Mouse (Mus musculus): ENCODE results near the gene Olfr376. TPM values are rescaled to one million over a fixed set of nuclear protein-coding genes. Genes with fewer than 3 reads are reported as not detected.

Gene Olfr376
- total RNA-seq (2021) = not detected
- long read RNA-seq, experiment 1 = 0 reads
- long read RNA-seq, experiment 2 = 0 reads

DNA sequence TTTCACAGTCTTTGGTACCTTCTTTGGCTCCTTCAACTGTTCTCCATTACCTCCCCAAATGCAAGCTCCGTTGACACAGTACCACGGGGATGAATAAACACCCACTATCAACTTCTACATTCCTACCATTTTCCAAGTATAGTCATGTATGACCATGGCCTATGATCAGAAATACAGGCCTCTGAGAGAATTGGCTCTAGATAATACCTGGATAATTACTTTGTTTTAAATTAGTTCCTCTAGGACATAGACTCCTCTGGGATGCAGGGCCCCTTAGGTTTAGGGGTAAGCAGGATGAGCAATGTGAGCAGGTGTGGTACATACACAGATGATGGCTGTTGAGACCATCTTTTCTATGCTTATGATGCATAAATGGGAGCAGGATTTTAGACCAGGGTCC lies at the start of gene Olfr376:
TSS of gene Olfr376 (plus strand) at position 301 of the 400 bp plus-strand sequence.
- no peak for TF ChIP-seq CTCF (conservative IDR thresholded peaks at IDR 0.05)
- Histone ChIP-seq H3K27ac (no peak within 1 kb of the TSS), H3K4me3 (no peak within 1 kb of the TSS)
- no peak for DNase-seq (ENCODE audit: low spot score in 2 of 2)

DNA sequence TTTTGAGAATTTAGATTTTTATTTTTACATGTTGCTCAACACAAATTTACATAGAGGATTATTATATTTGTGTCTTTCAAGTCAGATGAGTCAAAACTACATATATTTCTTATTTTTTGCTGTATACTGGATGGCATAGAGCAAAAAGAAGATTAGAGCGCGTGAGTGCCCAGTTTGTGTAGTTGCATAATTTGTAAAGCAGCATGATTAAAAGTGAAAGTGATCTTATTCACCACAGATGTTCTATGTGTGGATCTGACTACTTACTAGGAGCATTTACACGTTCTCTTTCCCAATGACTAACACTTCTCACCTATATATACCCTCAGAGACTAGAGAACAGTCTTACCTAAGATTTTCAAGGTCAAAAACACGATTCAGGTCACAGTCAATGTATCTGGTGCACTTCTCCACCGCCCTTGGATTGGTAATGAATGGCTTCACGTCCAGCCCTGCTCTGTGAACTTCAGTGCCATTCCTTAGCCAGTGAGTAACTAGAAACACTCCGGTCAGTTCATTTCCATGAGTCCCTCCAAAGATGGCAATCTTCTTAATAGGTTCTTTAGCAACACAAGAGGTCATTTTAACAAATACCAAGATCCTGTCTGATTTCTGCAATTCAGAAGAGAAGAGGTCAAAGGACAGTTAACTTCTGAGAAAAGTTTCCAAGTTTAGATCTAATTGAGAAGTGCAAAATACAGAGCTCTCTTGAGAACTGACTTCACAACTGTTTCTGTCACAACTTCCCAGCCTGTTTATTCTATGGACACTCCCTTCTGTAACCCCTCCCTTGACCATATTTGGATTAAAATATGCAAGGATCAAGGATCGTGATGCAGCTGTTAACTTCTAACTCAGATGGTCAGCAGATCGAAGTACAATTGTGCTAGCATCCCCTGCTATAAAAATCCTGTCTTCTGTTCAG lies 46.9 kb upstream of the Olfr376 start:
- no peak for DNase-seq (ENCODE audit: low spot score in 2 of 2)
- peak overlapping the region; percentile 41 for H3K4me3 ChIP-seq
- H3K27ac ChIP-seq = peak overlapping the region; percentile 69
- TF ChIP-seq CTCF (conservative IDR thresholded peaks at IDR 0.05) = no peak

DNA sequence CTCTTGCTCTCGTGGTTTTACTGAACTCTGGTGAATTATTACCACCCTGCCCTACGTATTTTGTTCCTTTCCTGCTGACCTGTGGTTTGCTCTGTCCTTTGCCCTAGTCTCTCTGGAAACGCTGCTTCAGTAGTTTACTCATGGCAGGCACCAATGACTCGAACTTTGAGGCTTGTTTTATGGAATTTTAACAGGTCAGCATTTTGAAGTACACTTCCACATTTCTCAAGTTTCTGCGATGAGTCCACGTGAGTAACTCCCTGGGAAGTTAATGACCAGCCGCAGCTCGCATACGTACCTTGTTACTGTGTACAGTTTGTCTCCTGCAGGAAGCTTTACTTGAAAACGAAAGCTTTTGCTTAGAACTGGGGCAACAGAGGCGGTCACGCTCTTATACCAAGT lies 44.6 kb upstream of the Olfr376 start:
- no peak for DNase-seq (ENCODE audit: low spot score in 2 of 2)
- no peak overlapping the region; the same call in 1 of the 2 replicates for H3K4me3 ChIP-seq
- H3K27ac ChIP-seq = no peak overlapping the region; the same call in 1 of the 2 replicates
- no peak for TF ChIP-seq CTCF (conservative IDR thresholded peaks at IDR 0.05)

DNA sequence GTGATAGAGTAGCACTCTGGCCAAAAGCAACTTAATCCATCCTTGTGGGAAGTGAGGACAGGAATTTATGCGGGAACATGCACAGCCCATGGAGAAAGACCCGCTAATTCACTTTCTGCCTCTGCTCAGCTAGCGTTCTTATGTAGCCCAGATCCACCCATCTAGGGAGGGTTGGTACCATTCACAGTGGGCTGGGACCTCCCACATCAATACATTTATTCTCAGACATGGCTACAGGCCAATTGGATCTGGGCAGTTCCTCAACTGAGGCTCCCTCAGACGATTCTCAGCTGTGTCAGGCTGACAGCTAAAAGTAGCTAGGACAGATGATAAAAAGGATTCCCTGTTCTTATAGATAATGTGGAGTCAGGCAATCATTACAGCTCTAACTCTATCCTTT lies 43.7 kb upstream of the Olfr376 start:
- H3K4me3 ChIP-seq = no peak overlapping the region
- DNase-seq (ENCODE audit: low spot score in 2 of 2) = no peak
- no peak for TF ChIP-seq CTCF (conservative IDR thresholded peaks at IDR 0.05)
- H3K27ac ChIP-seq = no peak overlapping the region

DNA sequence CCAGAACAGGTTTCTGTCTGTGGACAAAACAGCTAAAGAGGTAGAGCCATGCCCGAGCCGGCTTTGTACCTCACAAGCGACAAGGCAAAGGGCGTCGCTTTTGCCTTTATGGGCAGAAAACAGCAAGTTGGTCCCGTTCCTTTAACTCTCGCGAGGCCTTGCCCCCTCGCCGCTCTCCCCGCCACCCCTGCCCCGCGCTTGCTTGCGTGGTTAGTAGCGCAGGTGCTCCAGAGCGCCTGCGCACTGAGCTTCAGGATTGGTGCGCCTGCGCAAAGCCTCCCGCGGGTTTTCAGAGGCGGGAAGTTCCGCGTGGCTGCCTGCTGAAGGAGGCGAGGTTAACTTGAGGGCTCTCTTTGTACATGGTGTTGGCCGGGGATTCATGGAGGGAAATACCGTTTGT lies 41.6 kb upstream of the Olfr376 start, which contains the start of the genes Aspa, Gm49340 and Spata22:
TSS of gene Aspa (minus strand) at position 155 of the 400 bp plus-strand sequence.
TSS of gene Gm49340 (plus strand) at position 300 of the 400 bp plus-strand sequence.
TSS of gene Spata22 (plus strand) at position 300 of the 400 bp plus-strand sequence.
- H3K27ac ChIP-seq = no peak within 1 kb of the TSS
- TF ChIP-seq CTCF (conservative IDR thresholded peaks at IDR 0.05) = no peak
- DNase-seq (ENCODE audit: low spot score in 2 of 2) = no peak
- no peak within 1 kb of the TSS for H3K4me3 ChIP-seq

DNA sequence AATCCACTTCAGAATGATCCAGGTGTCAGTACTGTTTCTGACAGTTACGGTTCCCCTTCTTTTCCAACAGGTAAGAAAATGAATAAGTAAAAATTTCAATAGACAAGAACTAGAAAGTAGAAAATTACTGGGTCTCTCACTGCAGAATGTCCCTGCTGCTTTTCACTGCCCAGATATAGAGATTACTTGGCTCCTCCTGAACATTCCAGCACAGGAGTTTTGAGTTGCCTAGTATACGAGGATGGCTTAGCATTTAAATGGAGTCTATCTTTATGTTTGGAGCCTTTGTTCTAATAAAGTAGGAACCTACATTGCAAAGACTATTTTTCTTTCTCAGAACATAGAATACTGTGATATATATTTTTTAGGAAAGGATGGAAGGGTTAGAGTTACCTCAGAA lies 37.7 kb upstream of the Olfr376 start:
- H3K27ac ChIP-seq = no peak overlapping the region
- DNase-seq (ENCODE audit: low spot score in 2 of 2) = no peak

DNA sequence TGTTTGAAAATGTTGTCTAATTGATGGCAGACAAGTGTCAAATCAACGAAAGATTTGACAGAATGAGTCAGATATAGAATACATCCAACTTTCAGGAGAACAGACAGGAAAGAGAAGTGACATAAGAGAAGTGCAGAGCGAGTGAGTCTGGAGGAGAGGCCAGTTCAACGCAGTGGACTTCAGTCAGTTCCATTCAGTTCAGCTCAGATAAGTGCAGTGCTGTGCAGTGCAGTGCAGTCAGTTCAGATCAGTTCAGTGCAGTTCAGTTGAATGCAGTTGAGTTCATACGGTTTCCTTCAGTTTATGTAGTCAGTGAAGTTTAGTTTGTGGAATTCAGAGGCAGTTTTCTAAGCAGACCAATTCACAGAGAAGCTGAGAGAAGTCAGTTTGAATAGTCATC lies 34.1 kb upstream of the Olfr376 start:
- DNase-seq (ENCODE audit: low spot score in 2 of 2) = no peak
- no peak for TF ChIP-seq CTCF (conservative IDR thresholded peaks at IDR 0.05)
- no peak overlapping the region for H3K4me3 ChIP-seq
- no peak overlapping the region for H3K27ac ChIP-seq

More for the DNA sequence above, 37.7 kb upstream of the Olfr376 start:
- H3K4me3 ChIP-seq = no peak overlapping the region
- no peak for TF ChIP-seq CTCF (conservative IDR thresholded peaks at IDR 0.05)

DNA sequence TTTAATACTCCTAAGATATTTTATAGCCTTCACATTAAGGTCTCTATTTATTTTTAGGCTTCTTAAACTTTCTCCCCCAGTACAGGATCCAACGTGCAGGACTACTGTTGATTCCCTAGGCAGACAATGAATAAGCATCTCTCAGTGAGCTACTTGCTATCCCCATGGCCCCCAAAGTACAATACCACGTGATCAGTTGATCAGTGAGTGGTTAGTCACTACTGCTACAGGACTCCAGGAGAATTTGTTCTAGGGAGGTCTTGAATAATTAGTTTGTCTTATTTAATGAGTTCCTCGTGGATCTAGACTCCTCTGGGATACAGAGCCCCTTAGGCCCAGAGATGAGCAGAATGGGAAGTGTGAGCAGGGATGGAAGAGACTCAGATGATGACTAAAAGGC lies 20.6 kb upstream of the Olfr376 start, which contains the start of gene Olfr20:
TSS of gene Olfr20 (plus strand) at position 301 of the 400 bp plus-strand sequence.
- Histone ChIP-seq H3K27ac (no peak within 1 kb of the TSS), H3K4me3 (no peak within 1 kb of the TSS)
- no peak for TF ChIP-seq CTCF (conservative IDR thresholded peaks at IDR 0.05)
- DNase-seq (ENCODE audit: low spot score in 2 of 2) = no peak

DNA sequence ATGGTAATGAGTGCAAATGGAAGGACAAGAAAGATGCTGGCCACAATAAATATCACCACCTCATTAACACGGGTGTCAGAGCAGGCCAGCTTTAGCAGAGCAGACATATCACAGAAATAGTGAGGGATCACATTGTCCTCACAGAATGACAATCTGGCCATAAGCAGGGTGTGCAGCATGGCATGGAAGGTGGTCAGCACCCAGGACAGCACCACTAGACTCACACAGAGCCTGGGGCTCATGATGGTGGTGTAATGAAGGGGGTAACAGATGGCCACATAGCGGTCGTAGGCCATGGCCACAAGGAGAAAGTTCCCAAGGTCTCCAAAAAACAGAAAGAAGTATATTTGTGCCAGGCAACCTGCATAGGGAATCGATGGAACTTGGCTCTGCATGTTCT lies 24.3 kb downstream of the Olfr376 start:
- no peak overlapping the region for H3K4me3 ChIP-seq

DNA sequence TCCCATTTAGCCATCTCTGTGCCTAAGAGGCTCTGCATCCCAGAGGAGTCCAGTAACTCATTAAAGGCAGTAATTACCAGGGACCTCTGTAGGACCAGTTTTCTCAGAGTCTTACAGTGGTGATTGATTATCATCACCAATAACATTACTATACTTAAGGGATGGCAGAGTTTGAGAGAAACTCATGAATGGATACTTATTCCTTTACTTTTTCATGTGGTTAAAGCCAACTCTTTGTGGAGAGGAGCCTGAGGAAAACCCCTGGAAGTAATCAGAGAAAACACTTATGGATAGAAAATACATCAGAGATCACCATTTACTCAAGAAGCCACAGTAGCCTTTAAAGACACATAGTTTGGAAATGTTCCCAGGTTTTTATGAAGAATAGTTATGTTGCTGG lies 28.5 kb downstream of the Olfr376 start, which contains the start of gene Olfr1:
TSS of gene Olfr1 (minus strand) at position 101 of the 400 bp plus-strand sequence.
- no peak within 1 kb of the TSS for H3K27ac ChIP-seq
- no peak for TF ChIP-seq CTCF (conservative IDR thresholded peaks at IDR 0.05)
- DNase-seq (ENCODE audit: low spot score in 2 of 2) = no peak
- H3K4me3 ChIP-seq = no peak within 1 kb of the TSS

More for the DNA sequence above, 24.3 kb downstream of the Olfr376 start:
- no peak for DNase-seq (ENCODE audit: low spot score in 2 of 2)
- H3K27ac ChIP-seq = no peak overlapping the region
- no peak for TF ChIP-seq CTCF (conservative IDR thresholded peaks at IDR 0.05)

Other genes with a start within 250 kb of the Olfr376 start
- gene Haspin, start 233.0 kb upstream of the Olfr376 start, total RNA-seq (2021) = under 1 TPM; 0.33 to 0.44 TPM
- 1 to 10 TPM; 2.0 to 3.1 TPM for gene P2rx5, start 210.8 kb upstream of the Olfr376 start, total RNA-seq (2021)
- 10 to 100 TPM; 44.6 to 47.5 TPM for gene Emc6, start 194.2 kb upstream of the Olfr376 start, total RNA-seq (2021)
- gene Tax1bp3, start 194.2 kb upstream of the Olfr376 start, total RNA-seq (2021) = 1 to 10 TPM; 9.2 TPM
- 10 to 100 TPM; 20.1 to 23.2 TPM for gene Ctns, start 172.2 kb upstream of the Olfr376 start, total RNA-seq (2021)
- 1 to 10 TPM; 3.1 to 3.2 TPM for gene Shpk, start 171.8 kb upstream of the Olfr376 start, total RNA-seq (2021)
- gene Trpv1, start 137.0 kb upstream of the Olfr376 start, total RNA-seq (2021) = not detected
- gene Trpv3, start 103.9 kb upstream of the Olfr376 start, total RNA-seq (2021) = under 1 TPM; 0.54 to 0.59 TPM
- gene Aspa, start 41.6 kb upstream of the Olfr376 start, total RNA-seq (2021) = 10 to 100 TPM; 10.8 to 12.6 TPM
- gene Gm49340, start 41.5 kb upstream of the Olfr376 start, total RNA-seq (2021) = not detected
- gene Spata22, start 41.5 kb upstream of the Olfr376 start, total RNA-seq (2021) = not detected
- gene Olfr20, start 20.5 kb upstream of the Olfr376 start, total RNA-seq (2021) = not detected
- not detected for gene Olfr1, start 28.4 kb downstream of the Olfr376 start, total RNA-seq (2021)
- gene Olfr378, start 57.2 kb downstream of the Olfr376 start, total RNA-seq (2021) = not detected
- gene Olfr380, start 86.3 kb downstream of the Olfr376 start, total RNA-seq (2021) = not detected
- gene Olfr381, start 120.4 kb downstream of the Olfr376 start, total RNA-seq (2021) = not detected
- not detected for gene Olfr382, start 146.0 kb downstream of the Olfr376 start, total RNA-seq (2021)
- gene Olfr385, start 221.8 kb downstream of the Olfr376 start, total RNA-seq (2021) = not detected
- not detected for gene Olfr384, start 227.3 kb downstream of the Olfr376 start, total RNA-seq (2021)